Mouse (Mus musculus) gastrocnemius, adult 2 months (tissue): ENCODE data around the gene Dync1h1. TPM values are rescaled to one million over a fixed set of nuclear protein-coding genes. Genes with fewer than 3 reads are reported as not detected.

Experiments
- DNase-seq: peaks from one replicate; pipeline ENCODE4 v3.0.0; 2022
- H3K27ac ChIP-seq: fragments of 200-600 bp; 2 replicates; pipeline ENCODE4 v1.8.1; 2022; ENCODE audit warnings: mild to moderate bottlenecking
- H3K4me3 ChIP-seq: fragments of 200-600 bp; 2 replicates; pipeline ENCODE4 v1.8.1; 2022; ENCODE audit warnings: mild to moderate bottlenecking, moderate library complexity
- CTCF ChIP-seq: fragments of 200-600 bp; IDR thresholded peaks from 2 replicates; pipeline ENCODE4 v1.8.1; 2022; ENCODE audit warnings: antibody characterized with exemption, mild to moderate bottlenecking, moderate library complexity
- intact Hi-C: fragments of 180-260 bp; cut with DNase I; formaldehyde crosslinking; loops from one replicate; pipeline ENCODE4 v1.15.1; 2025
- total RNA-seq, 2 experiments: library from RNA; stranded (reverse); gene quantifications; 2 replicates each; pipeline ENCODE4 v1.2.3; 2021

Dync1h1 gene
- total RNA-seq, 2 experiments from 2014 or later, result 68.6 to 72.5 TPM

DNA sequence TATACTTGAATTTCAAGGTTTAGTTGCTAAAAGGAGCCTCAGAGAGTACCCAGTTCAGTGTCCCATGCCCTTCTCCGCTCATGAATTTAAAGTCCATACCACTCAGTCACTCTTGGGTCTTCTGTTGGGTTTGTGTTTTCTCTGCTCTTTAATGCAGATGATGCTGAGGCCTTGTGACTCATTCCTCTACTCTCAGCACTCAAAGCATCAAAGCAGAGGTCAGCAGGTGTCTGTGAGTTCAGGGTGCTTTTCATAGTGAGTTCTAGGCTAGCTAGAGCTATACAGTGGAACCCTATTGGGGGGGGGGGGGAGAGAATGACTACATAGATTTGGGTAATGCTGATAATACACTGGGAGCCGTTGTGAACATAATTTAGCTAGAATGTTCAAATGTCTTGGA lies 9.5 kb downstream of the Dync1h1 start:
- no peak for DNase-seq
- Histone ChIP-seq H3K27ac (no peak overlapping the region), H3K4me3 (no peak overlapping the region)
- intact Hi-C loops, result no loop called here
- no peak for TF ChIP-seq CTCF

DNA sequence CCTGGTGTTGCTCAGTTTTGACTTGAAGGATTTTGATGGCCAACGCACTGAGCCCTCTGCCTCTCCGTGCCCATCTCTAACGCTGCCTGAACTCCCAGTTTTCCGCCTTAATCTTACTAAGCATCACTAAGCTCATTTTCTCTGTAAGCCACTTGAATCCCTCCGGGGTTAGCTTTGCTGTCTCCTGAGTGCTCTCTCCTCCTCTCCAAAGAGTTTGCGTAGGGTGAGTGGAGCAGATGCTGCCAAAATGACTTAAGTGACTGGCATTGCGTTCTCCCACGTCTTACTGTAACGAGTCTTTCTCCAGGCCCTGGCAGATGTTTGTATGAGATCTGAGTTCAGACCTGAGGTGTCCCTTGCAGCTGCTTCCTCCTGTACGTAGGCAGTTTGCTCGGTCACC lies 28.8 kb downstream of the Dync1h1 start:
- Histone ChIP-seq H3K4me3 (no peak overlapping the region), H3K27ac (no peak overlapping the region)
- intact Hi-C loops, result no loop called here
- no peak for TF ChIP-seq CTCF
- DNase-seq, result no peak

DNA sequence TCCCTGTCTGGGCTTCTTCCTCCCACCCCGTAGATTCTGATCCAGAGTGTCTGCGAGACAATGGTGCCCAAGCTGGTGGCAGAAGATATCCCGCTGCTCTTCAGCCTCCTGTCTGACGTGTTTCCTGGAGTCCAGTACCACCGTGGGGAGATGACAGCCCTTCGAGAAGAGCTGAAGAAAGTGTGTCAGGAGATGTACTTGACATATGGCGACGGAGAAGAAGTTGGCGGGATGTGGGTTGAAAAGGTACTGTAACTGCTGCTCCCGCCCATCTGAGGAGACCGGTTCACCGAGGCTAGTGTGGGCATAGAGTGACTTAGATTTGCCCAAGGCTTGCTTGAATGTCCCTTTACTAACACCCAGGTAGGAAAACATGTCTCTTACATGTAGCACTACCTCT lies 35.0 kb downstream of the Dync1h1 start:
- Histone ChIP-seq H3K27ac (no peak overlapping the region), H3K4me3 (no peak overlapping the region)
- no peak for DNase-seq
- no peak for TF ChIP-seq CTCF
- intact Hi-C loops, result no loop called here

DNA sequence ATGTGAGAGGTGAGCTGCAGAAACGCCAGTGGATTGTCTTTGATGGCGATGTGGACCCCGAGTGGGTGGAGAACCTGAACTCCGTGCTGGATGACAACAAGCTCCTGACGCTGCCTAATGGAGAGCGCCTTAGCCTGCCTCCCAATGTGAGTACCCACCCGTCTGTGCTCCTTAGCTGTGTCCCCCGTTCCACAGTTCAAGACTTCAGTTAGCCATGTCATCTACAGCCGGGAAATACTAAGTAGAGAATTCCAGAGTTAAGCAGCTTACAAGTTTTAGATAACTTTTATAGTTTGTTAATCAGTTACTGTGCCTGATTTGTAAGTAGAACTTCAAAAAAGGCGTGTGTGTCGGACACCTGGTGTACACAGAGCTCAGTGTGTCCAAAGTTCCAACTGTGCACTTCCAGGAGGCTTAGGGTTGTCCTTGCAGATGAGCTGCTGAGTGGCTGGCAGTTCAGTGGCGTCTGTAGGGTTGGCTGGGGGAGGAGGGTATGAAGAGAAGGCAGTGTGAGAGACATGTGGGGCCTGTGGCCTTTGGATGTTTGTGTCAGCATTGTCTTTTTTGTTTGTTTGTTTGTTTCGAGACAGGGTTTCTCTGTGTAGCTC lies 36.4 kb downstream of the Dync1h1 start:
- intact Hi-C loops, result no loop called here
- DNase-seq, result no peak
- TF ChIP-seq CTCF, result no peak
- no peak overlapping the region for H3K4me3 ChIP-seq
- no peak overlapping the region for H3K27ac ChIP-seq

DNA sequence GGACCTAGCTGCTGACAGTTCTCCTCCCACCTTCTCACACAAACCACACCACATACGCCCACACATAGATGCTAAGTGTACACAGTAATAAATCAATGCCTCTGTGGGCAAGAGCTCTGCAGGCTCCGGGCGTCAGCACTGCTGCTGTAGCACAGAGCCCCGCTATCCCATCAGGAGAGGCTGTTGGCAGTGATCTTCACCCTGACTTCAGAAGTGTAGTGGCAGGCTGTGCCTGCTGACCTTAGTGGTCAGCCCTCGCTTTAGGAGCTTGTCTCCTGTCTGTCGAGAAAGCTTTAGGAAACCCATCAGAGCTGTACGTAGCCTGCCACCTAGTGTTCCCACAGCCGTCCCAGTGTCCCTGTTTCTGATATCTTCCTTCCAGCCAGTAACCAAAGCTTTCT lies 49.0 kb downstream of the Dync1h1 start:
- 0 out of 2 replicates have a peak, but pooled peaks have one; percentile 8 for TF ChIP-seq CTCF
- Histone ChIP-seq H3K4me3 (no peak overlapping the region), H3K27ac (no peak overlapping the region)
- intact Hi-C loops, result loop anchor here (5.0 kb wide), 1 partner anchor 33 kb away; no protein-coding TSS in a partner anchor
- no peak for DNase-seq

DNA sequence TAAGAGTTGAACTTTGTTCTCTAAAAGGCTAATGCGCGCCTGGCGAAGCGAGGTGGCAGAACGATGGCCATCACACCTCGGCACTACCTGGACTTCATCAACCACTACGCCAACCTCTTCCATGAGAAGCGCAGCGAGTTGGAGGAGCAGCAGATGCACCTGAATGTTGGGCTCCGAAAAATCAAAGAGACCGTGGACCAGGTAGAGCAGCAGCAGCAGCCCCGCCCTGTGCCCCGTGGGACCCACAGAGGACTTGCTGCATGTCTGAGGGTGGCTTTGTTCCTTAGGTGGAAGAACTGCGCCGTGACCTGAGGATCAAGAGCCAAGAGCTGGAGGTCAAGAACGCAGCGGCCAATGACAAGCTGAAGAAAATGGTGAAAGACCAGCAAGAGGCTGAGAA lies 50.2 kb downstream of the Dync1h1 start:
- no peak overlapping the region for H3K4me3 ChIP-seq
- no peak for TF ChIP-seq CTCF
- no peak for DNase-seq
- no peak overlapping the region for H3K27ac ChIP-seq
- intact Hi-C loops, result loop anchor here (5.0 kb wide), 1 partner anchor 34 kb away; no protein-coding TSS in a partner anchor

DNA sequence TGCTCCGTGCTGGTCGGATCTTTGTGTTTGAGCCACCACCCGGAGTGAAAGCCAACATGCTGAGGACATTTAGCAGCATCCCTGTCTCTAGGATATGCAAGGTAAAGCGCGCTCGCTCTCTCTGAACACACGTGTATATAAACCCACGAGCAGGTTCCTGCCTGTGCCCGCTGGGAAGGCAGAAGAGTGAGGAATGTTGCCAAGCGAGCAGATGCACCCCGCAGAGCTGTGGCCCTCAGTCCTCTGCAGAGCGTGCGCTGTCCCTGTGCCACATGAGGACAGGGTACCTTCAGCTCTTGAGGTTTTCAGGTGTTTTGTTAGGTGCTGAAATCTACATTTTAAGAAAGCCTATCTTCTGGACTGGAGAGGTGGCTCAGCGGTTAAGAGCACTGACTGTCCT lies 60.5 kb downstream of the Dync1h1 start:
- TF ChIP-seq CTCF, result no peak
- Histone ChIP-seq H3K27ac (no peak overlapping the region), H3K4me3 (no peak overlapping the region)
- intact Hi-C loops, result no loop called here
- DNase-seq, result no peak

DNA sequence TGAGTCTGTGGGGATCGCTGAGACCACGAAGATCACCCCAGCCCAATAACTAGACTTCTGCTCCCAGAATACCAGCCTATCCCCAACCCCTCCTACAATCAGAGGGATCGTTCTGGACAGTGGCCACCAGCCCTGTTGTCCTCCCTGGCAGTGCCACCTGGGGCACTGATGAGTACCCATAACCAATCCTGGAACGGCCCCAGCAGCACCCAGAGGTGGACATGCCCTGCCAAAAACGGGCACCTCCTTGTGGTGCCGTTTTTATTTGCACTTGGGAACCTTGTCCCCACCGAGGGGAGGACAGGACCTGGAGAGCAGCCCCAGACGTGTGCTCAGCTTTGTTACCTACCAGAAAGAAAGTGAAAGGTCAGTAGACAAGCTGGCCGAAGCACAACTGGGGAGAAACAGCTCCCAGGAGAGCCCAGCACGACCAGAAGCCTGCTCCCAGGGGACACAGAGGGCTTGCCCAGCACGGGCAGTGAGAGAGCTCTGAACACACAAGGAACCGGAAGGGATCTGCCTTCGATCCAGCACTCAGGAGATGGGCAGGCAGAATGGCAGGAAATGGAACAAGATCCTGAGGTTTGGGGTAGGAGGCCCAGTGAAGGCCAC lies 66.3 kb downstream of the Dync1h1 start:
- no peak overlapping the region for H3K4me3 ChIP-seq
- intact Hi-C loops, result no loop called here
- DNase-seq, result no peak
- TF ChIP-seq CTCF, result peak; percentile 16; the same call in 1 of the 2 replicates
- H3K27ac ChIP-seq, result no peak overlapping the region

DNA sequence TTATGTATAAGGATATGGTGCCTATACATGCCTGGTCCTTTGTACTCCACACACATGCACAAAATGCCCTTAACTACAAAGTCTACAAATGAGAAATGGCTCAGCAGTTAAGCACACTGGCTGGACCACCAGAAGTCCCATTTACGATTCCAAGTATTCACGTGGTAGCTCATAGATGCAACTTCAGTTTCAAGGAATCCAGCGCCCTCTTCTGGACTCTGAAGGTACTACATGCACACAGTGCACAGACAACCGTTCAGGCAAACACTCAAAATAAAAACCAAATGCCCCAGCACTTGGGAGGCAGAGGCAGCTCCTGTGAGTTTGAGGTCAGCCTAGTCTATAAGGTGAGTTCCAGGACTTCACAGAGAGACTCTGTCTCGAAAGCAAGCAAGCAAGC lies 73.0 kb downstream of the Dync1h1 start:
- no peak overlapping the region for H3K4me3 ChIP-seq
- DNase-seq, result no peak
- TF ChIP-seq CTCF, result peak; percentile 59
- H3K27ac ChIP-seq, result no peak overlapping the region
- intact Hi-C loops, result no loop called here

DNA sequence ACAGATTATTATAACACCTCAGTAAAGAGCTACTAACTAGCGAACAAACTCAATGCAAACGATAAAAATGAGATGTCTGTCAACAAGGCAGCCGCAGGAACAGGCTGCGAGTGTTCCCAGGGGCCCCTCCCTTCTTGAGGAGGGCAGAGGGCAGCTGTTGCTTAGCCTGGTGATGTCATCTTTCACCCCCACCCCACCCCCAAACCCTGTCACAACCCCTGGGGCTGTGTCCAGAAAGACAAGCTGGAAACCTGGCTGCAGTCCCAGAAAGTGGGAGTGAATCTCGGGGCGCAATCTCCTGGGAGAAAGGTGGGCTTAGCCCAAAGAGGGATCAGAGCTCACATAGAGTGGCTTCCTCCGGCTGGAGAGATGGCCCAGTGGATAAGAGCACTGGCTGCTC lies 79.9 kb downstream of the Dync1h1 start:
- intact Hi-C loops, result no loop called here
- Histone ChIP-seq H3K27ac (no peak overlapping the region), H3K4me3 (no peak overlapping the region)
- TF ChIP-seq CTCF, result no peak
- peak; percentile 60 for DNase-seq

DNA sequence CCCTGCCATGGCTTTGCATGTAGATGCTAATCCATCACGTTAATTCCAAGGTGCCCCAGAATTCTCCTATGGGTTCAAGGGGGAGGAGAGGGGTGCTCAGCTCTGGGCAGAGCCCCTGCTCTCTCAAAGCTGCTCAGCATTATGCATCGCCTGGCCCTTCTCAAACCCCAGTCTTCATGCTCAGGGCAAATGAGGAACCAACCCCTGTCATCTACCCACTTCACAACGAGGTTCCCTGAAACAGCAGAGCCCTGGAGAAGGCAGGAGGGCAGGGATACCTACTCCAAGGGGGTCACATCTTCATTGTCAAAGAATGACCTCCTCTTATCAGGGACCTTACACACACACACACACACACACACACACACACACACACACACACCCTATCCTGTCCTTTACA lies 80.6 kb downstream of the Dync1h1 start:
- no peak for TF ChIP-seq CTCF
- Histone ChIP-seq H3K4me3 (no peak overlapping the region), H3K27ac (no peak overlapping the region)
- intact Hi-C loops, result no loop called here
- no peak for DNase-seq

DNA sequence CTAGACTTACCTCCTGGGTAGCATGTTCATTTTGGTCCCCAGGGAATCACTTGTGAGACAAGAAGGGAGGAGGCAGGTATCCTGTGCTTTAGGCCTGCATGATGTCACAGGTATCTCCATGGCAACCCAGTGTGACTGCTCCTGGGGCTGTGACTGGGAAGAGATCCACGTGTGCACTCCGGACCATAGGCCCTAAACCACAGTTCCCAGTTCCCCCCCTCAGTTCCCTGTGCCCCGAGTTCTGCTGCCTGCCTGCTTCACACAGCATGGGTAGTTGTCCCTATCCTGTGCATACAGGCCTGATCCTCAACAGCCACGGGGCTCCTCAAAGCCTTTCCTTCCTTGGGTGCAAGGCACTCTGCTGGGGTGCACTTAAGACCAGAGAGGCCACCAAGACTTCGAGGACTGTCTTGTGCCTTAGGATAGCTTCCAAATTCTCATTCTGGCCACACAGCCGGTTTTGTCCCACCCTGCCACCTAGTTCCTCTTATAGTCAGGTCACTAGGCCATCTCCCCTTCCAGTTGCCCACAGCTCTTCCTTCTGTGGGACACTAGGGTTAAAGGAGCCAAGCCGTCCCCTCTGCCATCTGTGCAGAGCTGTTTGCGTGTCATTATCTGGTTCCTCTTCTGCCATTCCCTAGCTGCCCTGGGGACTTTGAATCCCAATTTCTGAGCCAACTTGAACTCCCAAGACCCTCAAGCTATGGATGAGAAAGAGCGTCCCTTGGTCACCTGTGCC lies 81.5 kb downstream of the Dync1h1 start, which contains the start of gene 1700001K19Rik:
Gene 1700001K19Rik (minus strand): TSS at position 59 of the 739 bp plus-strand sequence.
- H3K4me3 ChIP-seq, result no peak within 1 kb of the TSS
- no peak for DNase-seq
- no peak for TF ChIP-seq CTCF
- intact Hi-C loops, result no loop called here
- H3K27ac ChIP-seq, result peak within 1 kb of the TSS; percentile 48; the same call in 1 of the 2 replicates

DNA sequence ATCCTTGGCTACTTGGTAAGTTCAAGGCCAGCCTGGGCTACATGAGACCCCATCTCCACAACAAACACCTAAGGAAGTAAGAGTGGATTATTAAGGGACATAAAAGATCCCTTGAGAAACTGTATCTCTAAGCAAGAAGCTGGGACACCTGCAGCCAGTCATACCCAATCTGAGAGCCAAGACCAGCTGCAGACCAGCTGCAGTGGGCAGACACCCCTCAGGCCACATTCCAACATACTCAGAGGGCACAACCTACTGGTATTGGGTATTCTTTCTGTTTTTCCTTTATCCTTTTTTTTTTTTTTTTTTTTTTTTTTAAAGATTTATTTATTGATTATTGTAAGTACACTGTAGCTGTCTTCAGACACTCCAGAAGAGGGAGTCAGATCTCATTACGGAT lies 82.3 kb downstream of the Dync1h1 start:
- no peak for DNase-seq
- H3K27ac ChIP-seq, result peak overlapping the region; percentile 48; the same call in 1 of the 2 replicates
- TF ChIP-seq CTCF, result no peak
- H3K4me3 ChIP-seq, result no peak overlapping the region
- intact Hi-C loops, result no loop called here
